Mouse (Mus musculus) urinary bladder, postnatal 25 days (tissue): ENCODE measurements around the gene Samd4b.
"Not testable (repeated sequence)": the region's sequence is repeated elsewhere in the genome, so short reads cannot be mapped to it uniquely, and the experiment has no call there.

Experiments
- DNase-seq: peaks from one replicate; pipeline ENCODE4 v3.0.0; 2022; ENCODE audit warnings: low spot score

Gene Samd4b

DNA sequence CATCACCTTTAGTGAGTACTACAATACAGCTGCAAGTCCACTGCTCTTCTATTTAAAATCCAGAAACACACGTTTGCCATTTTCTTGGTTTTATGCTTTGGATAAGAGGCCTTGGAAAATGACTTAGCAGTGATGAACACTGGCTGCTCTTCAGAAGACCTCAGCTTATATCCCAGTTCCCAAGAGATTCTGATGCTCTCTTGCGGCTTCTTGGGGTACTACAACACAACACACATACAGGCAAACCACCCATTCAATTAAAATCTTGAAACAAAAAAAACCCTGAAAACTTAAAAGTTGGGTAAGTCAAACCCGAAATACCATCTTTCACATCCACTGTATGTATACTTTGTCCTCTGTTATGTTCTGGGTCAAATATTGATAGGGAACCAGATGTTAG lies 199.9 kb downstream of the Samd4b start:
- DNase-seq: no peak

DNA sequence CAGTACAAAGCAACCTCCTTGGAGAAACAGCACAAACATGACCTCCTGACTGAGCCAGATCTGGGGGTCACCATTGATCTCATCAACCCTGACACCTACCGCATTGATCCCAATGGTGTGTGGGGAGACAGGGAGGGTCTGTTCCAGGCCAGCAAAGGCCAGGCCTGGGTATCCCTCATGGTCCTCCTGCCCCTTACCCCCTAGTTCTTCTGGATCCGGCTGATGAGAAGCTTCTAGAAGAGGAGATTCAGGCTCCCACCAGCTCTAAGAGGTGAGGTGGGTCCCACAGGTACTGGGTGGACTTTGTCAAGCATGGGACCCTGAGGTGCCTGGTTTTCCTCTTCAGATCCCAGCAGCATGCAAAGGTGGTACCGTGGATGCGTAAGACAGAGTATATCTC lies 202.5 kb downstream of the Samd4b start:
- no peak for DNase-seq

GRCm38 (mm10) chr7:28393272-28393951 lies 204.5 kb downstream of the Samd4b start:
- no peak for DNase-seq

GRCm38 (mm10) chr7:28392429-28393271 lies 205.3 kb downstream of the Samd4b start, which contains the start of the genes Med29 and Paf1:
TSS of gene Med29 (minus strand) at chr7:28392708.
TSS of gene Paf1 (plus strand) at chr7:28392951.
- peak; percentile 83 for DNase-seq

GRCm38 (mm10) chr7:28390331-28390730 lies 207.6 kb downstream of the Samd4b start:
- DNase-seq: no peak

- DNase-seq: not testable (repeated sequence)
Measured at GRCm38 (mm10) chr7:28387384-28387783, 210.6 kb downstream of the Samd4b start.

GRCm38 (mm10) chr7:28386877-28387276 lies 211.1 kb downstream of the Samd4b start:
- not testable (repeated sequence) for DNase-seq

DNA sequence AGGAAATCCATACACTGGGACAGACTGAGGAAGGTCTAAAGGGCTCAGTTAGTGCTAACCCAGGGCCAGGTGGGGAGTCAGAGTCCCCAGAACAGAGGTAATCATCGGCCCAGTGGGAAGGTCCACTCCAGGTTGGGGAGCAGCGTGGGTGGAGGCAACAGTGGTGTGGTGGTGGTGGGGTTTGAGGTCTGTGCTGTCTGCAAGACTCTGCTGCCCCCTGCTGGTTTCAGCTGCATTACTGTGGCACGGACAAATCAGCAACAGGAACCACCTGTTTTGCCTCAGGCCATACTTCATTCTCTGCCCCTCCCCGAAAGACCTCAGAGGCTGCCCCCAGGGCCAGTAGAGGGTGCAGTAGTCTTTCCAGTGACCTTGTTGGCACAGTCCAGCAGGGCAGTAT lies 211.5 kb downstream of the Samd4b start:
- peak; percentile 91 for DNase-seq

DNA sequence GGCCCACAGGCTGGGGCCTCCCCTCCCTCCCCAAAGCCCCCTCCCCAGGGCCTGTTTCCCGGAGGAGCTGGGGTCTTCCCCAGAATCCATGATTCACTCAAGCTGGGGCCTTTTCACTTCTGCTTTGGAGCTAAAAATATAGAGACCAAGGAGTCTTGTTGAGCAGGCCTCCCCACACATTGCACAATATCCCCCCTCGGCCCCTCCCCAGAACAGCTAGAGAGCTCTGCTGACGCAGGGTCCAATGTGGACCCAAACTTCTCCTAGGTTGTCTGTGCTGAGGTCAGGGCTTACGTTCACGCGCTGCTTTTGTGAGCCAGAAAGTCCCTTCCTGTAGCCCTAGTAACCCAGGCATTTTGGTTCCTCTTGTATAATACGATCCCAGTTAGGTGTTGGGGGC lies 211.9 kb downstream of the Samd4b start:
- DNase-seq: no peak

GRCm38 (mm10) chr7:28385196-28385595 lies 212.7 kb downstream of the Samd4b start:
- DNase-seq: no peak

- no peak for DNase-seq
Measured at GRCm38 (mm10) chr7:28384162-28384561, 213.8 kb downstream of the Samd4b start.

- no peak for DNase-seq
Measured at GRCm38 (mm10) chr7:28383606-28384005, 214.3 kb downstream of the Samd4b start.

- DNase-seq: no peak
Measured at GRCm38 (mm10) chr7:28382981-28383396, 215.0 kb downstream of the Samd4b start.

DNA sequence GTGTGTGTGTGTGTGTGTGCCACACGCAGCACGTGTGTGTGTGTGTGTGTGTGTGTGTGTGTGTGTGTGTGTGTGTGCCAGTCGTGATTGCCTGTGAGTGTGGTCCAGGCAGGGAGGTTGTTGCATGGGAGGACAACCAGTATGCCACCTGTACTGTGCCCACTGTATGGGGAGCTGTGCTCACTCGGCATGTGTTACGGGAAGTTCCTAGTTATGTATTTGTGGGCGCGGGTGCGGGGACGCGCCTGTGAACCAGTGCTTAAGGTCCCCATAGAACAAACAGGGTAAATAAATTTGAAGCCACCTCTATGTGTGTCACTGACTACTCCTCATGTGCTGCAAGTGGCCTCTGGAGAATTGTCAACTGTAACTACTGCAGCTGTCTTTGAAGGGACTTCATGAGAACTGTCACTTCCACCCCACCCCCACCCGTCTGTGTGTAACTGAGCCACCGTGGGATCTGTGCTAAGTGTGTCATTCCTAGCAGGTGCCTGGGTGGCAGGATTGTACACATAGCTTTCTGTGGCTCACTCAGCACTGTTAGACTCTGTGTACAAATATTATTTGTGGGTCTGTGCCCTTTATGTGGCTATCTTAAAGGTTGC lies 215.5 kb downstream of the Samd4b start:
- no peak for DNase-seq

GRCm38 (mm10) chr7:28381938-28382337 lies 216.0 kb downstream of the Samd4b start:
- DNase-seq: peak; percentile 74

DNA sequence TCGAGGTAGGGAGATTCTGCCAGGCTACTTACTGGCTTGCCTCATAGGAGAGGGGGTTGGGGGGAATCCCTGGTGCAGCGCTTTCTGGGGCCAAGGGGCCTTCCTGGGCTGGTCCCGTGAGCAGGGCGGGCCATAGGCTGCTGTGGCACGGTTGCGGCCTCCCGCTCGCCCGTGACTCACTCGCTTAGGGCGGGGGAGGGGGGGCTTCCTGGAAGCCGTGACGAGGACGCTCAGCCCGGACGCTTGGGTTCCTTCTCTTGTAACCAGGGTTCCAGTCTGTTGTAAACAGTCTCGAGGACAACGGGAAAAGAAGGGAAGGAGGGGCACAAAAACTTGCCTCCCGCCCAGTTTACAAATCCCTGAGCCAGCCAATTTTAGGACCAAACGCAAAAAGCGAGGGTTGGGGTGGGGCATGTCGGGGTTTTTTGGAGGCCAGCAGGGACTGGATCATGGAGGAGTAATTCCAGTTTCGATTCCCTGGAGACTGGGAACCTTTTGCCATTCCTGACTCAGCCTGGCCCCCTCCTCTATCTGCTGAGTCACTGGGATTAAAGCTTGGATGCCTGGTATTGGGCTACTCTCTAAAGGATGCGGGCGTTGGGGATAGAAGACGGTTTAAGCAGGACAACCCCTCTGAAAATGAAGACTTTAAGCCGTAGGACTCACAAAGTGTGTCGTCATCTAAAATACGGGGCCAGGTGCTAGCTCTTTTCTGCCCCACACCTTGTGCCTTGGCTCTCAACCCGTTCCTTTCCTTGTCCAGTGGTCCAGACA lies 216.7 kb downstream of the Samd4b start:
- DNase-seq: peak; percentile 71

GRCm38 (mm10) chr7:28380237-28381016 lies 217.5 kb downstream of the Samd4b start, which contains the start of gene Zfp36:
TSS of gene Zfp36 (minus strand) at chr7:28380253.
- no peak for DNase-seq

DNA sequence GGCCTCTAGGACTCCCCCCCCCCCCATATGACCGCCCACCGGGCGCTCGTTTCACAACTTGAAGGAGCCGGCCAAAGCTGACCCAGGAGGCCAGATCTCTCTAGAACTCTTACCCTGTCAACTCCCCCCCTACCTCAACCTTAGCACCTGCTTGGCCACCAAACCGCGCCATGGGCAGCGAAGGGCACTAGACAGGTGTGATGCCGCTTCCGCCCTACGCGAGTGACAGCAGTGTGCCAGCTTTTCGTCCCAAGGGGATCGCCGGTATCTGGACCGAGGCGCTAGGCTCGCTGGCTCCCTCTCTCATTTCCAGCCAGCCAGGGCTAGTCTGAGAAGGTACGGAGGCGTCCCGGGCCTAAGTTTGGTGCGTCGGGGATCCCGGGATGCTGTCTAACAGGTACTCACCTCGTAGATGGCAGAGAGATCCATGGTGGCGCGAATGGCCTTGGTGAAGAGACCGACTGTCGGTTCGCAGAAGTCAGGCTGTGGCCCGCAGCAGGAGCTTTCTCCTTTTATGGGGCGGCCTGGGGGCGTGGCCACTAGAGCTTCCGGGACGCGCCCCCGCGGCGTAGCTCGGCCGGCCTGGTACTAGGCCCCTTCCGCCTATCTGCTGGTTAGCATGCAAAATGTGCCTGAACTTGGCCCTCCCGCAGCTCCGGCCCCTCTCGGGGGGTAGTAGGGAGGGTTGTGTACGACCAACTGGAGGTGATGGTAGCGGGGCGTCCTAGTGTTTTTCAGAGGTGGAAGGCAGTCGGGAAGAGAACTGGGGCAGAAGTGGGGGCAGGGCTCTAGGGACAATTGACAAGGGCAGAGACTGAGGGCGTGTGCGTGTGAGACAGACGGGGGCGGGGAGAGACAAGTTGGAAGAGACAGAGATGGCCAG lies 218.9 kb downstream of the Samd4b start:
- peak; percentile 99 for DNase-seq

DNA sequence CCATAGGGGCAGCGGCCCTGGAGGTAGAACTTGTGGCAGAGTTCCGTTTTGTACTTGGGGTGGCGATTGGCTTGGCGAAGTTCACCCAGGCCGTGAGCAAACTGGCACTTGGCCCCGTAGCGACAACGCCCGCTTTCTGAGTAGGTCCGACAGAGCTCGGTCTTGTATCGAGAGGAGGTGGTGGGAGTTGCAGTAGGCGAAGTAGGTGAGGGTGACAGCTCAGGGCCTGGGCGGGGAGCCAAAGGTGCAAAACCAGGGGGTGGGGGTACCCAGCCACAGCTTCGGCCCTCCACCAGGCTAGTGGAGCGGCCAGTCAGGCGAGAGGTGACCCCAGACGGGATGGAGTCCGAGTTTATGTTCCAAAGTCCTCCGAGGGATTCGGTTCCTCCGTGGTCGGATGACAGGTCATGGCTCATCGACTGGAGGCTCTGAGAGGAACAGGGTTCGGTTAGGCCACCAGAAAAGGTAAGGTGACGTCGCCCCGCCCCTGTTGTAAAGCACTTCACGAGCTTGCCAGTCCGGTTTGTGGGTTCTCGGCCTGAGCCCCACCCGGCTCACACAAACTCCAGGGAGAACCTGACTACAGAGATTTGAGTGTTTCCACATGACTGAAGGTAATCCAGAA lies 219.8 kb downstream of the Samd4b start:
- DNase-seq: peak; percentile 73
